Mouse (Mus musculus) brain, embryonic 14.5 days (tissue): Measurements from ENCODE around the gene Fras1.

ENCODE experiments used
- CTCF ChIP-seq: fragments of 200-500 bp; IDR thresholded peaks from 2 replicates; pipeline ENCODE4 v1.5.1; 2012; ENCODE audit warnings: inconsistent platforms, mild to moderate bottlenecking, moderate library complexity, borderline replicate concordance; ENCODE audit not compliant: insufficient read depth, insufficient read length; ENCODE audit errors: extremely low read depth
- POLR2A ChIP-seq: fragments of 200-500 bp; IDR thresholded peaks from 2 replicates; pipeline ENCODE4 v1.6.1; 2012; ENCODE audit warnings: mild to moderate bottlenecking, inconsistent platforms, borderline replicate concordance; ENCODE audit not compliant: poor library complexity, insufficient read depth, insufficient read length, severe bottlenecking; ENCODE audit errors: extremely low read depth

DNA sequence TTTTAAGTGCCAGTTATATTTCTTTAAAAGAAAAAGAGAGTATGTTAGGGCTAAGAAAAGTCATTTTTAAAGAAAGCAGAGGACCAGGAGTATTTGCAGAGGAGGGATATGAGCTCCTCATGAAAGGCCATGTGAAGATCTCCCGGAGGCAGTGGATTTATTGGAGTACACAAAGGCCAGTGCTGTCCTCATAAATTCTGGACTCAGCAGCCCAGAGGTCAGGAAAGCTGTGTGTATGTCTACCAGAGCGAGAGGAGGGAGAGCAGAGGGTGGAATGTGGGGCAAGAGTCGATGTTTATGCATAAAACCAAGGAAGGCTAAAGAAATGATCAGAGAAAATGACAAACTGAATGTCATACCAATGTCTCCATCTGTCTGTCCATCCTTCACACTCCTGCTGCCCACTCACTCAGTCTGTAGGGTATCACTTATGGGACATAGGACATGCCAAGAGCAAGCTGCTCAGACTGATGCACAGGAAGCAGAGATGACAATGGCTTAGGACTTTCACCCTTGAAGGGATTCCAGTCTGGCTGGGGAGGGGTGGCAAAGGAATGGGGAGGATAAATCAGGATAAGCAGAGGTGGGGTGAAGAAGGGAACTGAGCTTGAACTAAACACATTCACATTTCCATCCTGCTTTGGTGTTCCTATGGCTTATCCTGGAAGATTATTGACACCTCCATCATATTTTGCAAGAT, 235.0 kb downstream of the Fras1 start:
- no peak for TF ChIP-seq POLR2A
- TF ChIP-seq CTCF, result no peak
